Mouse (Mus musculus) heart, adult 18-20 months (tissue): ENCODE data around the gene Timm17a. TPM values are rescaled to one million over a fixed set of nuclear protein-coding genes. Genes with fewer than 3 reads are reported as not detected.
A peak's percentile ranks its signal among the peaks of the same experiment; 100 is the strongest.

Experiments
- DNase-seq, 2 experiments: peaks; one replicate each; pipeline ENCODE4 v3.0.0; 2021 to 2022; ENCODE audit warnings: mixed read lengths in 1 of 2
- total RNA-seq, 2 experiments: library from RNA; stranded (reverse); gene quantifications; 2 replicates each; pipeline ENCODE4 v1.2.3; 2021

Timm17a gene
- total RNA-seq, 2 experiments from 2014 or later: 390 to 405 TPM

GRCm38 (mm10) chr1:135281841-135282240, 31.7 kb downstream of the Timm17a start:
- no peak for DNase-seq

- DNase-seq: peak; percentile 76 to 88
Measured at GRCm38 (mm10) chr1:135280646-135281045, 32.9 kb downstream of the Timm17a start.

- no peak for DNase-seq
Measured at GRCm38 (mm10) chr1:135271371-135271770, 42.2 kb downstream of the Timm17a start.

- DNase-seq: no peak
Measured at GRCm38 (mm10) chr1:135267663-135268446, 45.7 kb downstream of the Timm17a start.

GRCm38 (mm10) chr1:135265834-135266233, 47.7 kb downstream of the Timm17a start:
- peak in 1 of 2 experiments; percentile 7 for DNase-seq

- DNase-seq: no peak
Measured at GRCm38 (mm10) chr1:135263316-135263715, 50.3 kb downstream of the Timm17a start.

GRCm38 (mm10) chr1:135262329-135262728, 51.2 kb downstream of the Timm17a start:
- no peak for DNase-seq

GRCm38 (mm10) chr1:135260931-135261330, 52.6 kb downstream of the Timm17a start:
- no peak for DNase-seq

- DNase-seq: peak; percentile 73 to 92
Measured at GRCm38 (mm10) chr1:135259128-135259436, 54.5 kb downstream of the Timm17a start.

GRCm38 (mm10) chr1:135258380-135259127, 55.0 kb downstream of the Timm17a start, which contains the start of gene Elf3:
Gene Elf3, minus strand, starts transcription at chr1:135258568.
- peak; percentile 11 to 18 for DNase-seq

- DNase-seq: peak in 1 of 2 experiments; percentile 16
Measured at GRCm38 (mm10) chr1:135256299-135256698, 57.3 kb downstream of the Timm17a start.

- no peak for DNase-seq
Measured at GRCm38 (mm10) chr1:135252854-135253253, 60.7 kb downstream of the Timm17a start.

GRCm38 (mm10) chr1:135251405-135251804, 62.2 kb downstream of the Timm17a start:
- no peak for DNase-seq

- DNase-seq: no peak
Measured at GRCm38 (mm10) chr1:135250706-135251105, 62.9 kb downstream of the Timm17a start.

GRCm38 (mm10) chr1:135248434-135248850, 65.1 kb downstream of the Timm17a start:
- DNase-seq: no peak

Other genes with a start within 250 kb of the Timm17a start
- gene Lgr6, start 208.5 kb downstream of the Timm17a start, total RNA-seq: 10 to 100 TPM; 11.5 to 16.9 TPM
- gene Ptpn7, start 181.1 kb downstream of the Timm17a start, total RNA-seq: 1 to 10 TPM in 1 of 2 experiments, under 1 TPM in 1; 0.72 to 1.4 TPM
- gene Arl8a, start 167.0 kb downstream of the Timm17a start, total RNA-seq: 10 to 100 TPM; 21.8 to 22.0 TPM
- under 1 TPM; 0.33 to 0.60 TPM for gene Gpr37l1, start 146.1 kb downstream of the Timm17a start, total RNA-seq
- under 1 TPM in 1 of 2 experiments, not detected in 1; 0.54 TPM for gene Elf3, start 55.2 kb downstream of the Timm17a start, total RNA-seq
- 10 to 100 TPM; 19.4 to 20.9 TPM for gene Rnpep, start 29.7 kb downstream of the Timm17a start, total RNA-seq
- 1 to 10 TPM; 3.1 to 3.4 TPM for gene Lmod1, start 11.0 kb upstream of the Timm17a start, total RNA-seq
- 1 to 10 TPM; 2.5 to 3.0 TPM for gene Shisa4, start 61.5 kb upstream of the Timm17a start, total RNA-seq
- gene Ipo9, start 116.7 kb upstream of the Timm17a start, total RNA-seq: 10 to 100 TPM; 30.0 to 34.9 TPM